Mouse (Mus musculus) ES-Bruce4 (cell line): Measurements from ENCODE around the gene Kmt2a. TPM values are rescaled to one million over a fixed set of nuclear protein-coding genes. Genes with fewer than 3 reads are reported as not detected.

Experiments
- H3K27ac ChIP-seq: 2 replicates; pipeline ENCODE4 v1.5.1; 2012; ENCODE audit warnings: low read length, inconsistent platforms; ENCODE audit not compliant: insufficient read depth
- H3K27me3 ChIP-seq: 2 replicates; pipeline ENCODE4 v1.6.1; 2012; ENCODE audit warnings: mild to moderate bottlenecking, low read length, inconsistent platforms; ENCODE audit not compliant: control insufficient read depth, poor library complexity, insufficient read depth, severe bottlenecking
- H3K36me3 ChIP-seq: 2 replicates; pipeline ENCODE4 v1.6.1; 2012; ENCODE audit warnings: inconsistent platforms, mild to moderate bottlenecking, low read length, moderate library complexity; ENCODE audit not compliant: control insufficient read depth, poor library complexity, insufficient read depth, severe bottlenecking
- H3K4me1 ChIP-seq: one replicate; pipeline ENCODE4 v1.8.1; 2011; ENCODE audit warnings: low read length; ENCODE audit not compliant: control insufficient read depth, insufficient read depth
- H3K4me3 ChIP-seq: 2 replicates; pipeline ENCODE4 v1.5.1; 2011; ENCODE audit warnings: low read depth, mild to moderate bottlenecking, low read length
- H3K9ac ChIP-seq: 2 replicates; pipeline ENCODE4 v1.6.1; 2012; ENCODE audit warnings: low read depth, mild to moderate bottlenecking, inconsistent platforms; ENCODE audit not compliant: poor library complexity, severe bottlenecking
- H3K9me3 ChIP-seq: replicated peaks from 2 replicates; pipeline ENCODE4 v1.6.1; 2012; ENCODE audit warnings: mild to moderate bottlenecking, low read length, inconsistent platforms; ENCODE audit not compliant: control insufficient read depth, poor library complexity, insufficient read depth, severe bottlenecking
- CTCF ChIP-seq: IDR thresholded peaks from one replicate; pipeline ENCODE4 v1.8.1; 2011; ENCODE audit warnings: low read depth, low read length
- EP300 ChIP-seq: IDR thresholded peaks from 2 replicates; pipeline ENCODE4 v1.6.1; 2011; ENCODE audit warnings: low read depth, low read length; ENCODE audit not compliant: insufficient read depth
- POLR2A ChIP-seq: IDR thresholded peaks from one replicate; pipeline ENCODE4 v1.8.1; 2011; ENCODE audit warnings: low read length; ENCODE audit not compliant: insufficient read depth
- polyA plus RNA-seq: library from polyadenylated mRNA; stranded (reverse); fragments of >200 nt; gene quantifications from 2 replicates; pipeline ENCODE4 v1.2.4, GENCODE M21; 2011; ENCODE audit warnings: low read depth; ENCODE audit not compliant: missing spikeins, insufficient read depth, insufficient read length

Gene Kmt2a
- polyA plus RNA-seq, 1 experiment = 71.4 TPM

DNA sequence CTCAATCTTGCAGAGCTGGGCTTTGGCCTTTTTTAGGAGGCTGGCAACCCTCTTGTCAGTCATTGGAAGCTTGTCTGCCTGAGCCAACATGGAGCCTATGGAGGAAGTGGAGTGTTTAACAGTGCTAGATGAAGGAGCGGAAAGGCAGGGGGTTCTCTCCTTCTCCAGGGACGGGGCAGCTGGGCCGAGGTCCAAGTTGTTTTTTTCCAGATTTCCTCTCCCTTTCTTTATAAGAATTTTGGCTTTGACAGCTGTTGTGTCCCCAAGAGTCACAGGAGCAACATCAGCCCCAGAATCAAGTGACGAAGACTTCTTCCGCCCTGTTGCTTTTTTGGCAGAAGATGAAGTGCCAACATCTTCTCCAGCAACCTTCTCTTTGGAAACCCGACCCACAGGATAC, 33.6 kb downstream of the Kmt2a start:
- H3K27me3 ChIP-seq = no peaks in the 10 kb centered on the region
- no peak for TF ChIP-seq CTCF
- no peak for TF ChIP-seq POLR2A
- TF ChIP-seq EP300 = no peak
- H3K4me1 ChIP-seq = peaks cover 2% of the 10 kb centered on the region
- H3K27ac ChIP-seq = no peak overlapping the region
- H3K9me3 ChIP-seq = no peaks in the 10 kb centered on the region
- no peak overlapping the region for H3K4me3 ChIP-seq
- H3K9ac ChIP-seq = no peak overlapping the region
- peaks cover 54% of the 10 kb centered on the region for H3K36me3 ChIP-seq

DNA sequence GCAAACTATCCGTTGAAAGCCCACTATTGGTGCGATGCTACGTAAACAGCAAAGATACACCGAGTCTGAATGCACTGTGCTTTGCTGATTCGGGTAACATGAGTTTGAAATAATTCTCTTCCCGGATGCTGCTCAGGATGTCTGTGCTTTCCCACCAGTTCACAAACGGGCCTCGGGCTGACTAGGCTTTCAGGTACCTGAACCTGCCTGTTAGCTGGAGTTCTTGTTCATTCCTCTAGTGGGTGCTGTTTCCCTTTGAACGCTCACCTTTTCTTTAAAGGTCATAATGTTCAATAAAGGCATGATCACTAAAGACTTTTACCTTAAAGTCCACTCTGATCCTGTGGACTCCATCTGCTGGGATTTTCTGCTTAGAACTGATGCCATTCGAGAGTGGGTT, 39.9 kb downstream of the Kmt2a start:
- Histone ChIP-seq H3K9ac (no peak overlapping the region), H3K27ac (no peak overlapping the region), H3K36me3 (peaks cover 44% of the 10 kb centered on the region), H3K4me1 (no peaks in the 10 kb centered on the region), H3K27me3 (no peaks in the 10 kb centered on the region), H3K4me3 (no peak overlapping the region), H3K9me3 (no peaks in the 10 kb centered on the region)
- TF ChIP-seq EP300 (no peak), CTCF (peak; percentile 39), POLR2A (no peak)

DNA sequence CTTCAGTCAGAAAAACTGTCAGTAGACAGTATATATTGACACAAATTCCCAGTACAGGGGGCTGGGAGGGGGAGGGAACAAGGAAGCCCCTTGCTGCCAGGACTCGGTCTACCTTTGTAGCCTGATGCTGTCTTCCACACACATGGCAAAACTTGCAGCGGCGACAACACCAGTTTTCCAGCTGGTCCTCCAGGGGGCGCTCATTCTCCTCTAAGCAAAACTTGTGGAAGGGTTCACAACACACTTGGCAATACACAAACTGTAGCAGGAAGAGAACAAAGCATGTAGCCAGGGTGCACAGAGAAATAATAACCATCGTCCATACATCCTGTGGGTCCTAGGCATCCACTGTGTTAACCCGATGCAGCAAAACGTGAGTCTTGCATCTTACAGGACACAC, 44.7 kb downstream of the Kmt2a start:
- Histone ChIP-seq H3K27ac (no peak overlapping the region), H3K36me3 (peaks cover 39% of the 10 kb centered on the region), H3K27me3 (no peaks in the 10 kb centered on the region), H3K4me1 (no peaks in the 10 kb centered on the region), H3K4me3 (no peak overlapping the region), H3K9ac (no peak overlapping the region), H3K9me3 (no peaks in the 10 kb centered on the region)
- TF ChIP-seq EP300 (no peak), CTCF (peak; percentile 76)

DNA sequence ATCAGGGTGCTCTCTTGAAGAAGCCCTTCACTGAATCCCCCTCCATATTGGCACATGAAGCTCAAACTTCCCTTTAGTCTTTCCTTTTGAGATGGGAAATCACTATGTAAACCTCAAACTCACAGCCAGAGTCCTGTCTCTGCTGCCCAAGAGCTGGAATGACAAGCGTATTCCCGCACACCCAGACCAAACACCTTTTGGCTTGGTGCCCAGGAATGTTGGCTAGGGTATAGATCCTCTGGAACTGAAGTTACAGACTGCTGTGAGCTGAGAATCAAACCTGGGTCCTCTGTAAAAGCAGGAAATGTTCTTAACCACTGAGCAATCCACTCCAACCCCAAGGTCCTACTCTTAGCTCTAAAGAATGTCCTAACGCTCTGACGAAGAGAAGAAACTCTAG, 48.7 kb downstream of the Kmt2a start:
- peaks cover 55% of the 10 kb centered on the region for H3K36me3 ChIP-seq
- H3K9ac ChIP-seq = no peak overlapping the region
- H3K27me3 ChIP-seq = no peaks in the 10 kb centered on the region
- TF ChIP-seq EP300 = no peak
- H3K9me3 ChIP-seq = no peaks in the 10 kb centered on the region
- no peaks in the 10 kb centered on the region for H3K4me1 ChIP-seq
- H3K27ac ChIP-seq = no peak overlapping the region
- no peak overlapping the region for H3K4me3 ChIP-seq

DNA sequence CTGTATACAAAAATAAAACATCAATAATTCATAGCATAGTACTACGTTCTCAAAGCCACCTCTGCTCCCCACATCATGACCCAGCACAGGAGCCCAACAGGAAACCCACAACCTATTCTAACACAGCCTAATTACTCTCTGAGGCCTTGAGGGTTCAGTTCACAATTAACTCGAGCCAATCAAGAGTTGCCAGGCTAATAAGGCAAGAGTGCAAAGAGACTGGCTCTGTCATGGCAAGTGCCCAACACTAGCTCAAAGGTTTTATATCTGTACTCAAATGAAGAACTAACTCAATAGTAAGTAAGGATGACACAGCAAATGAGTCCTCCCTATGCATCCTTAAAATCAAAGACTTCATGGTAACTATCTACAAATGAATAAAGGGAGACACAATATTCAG, 50.6 kb downstream of the Kmt2a start:
- no peaks in the 10 kb centered on the region for H3K9me3 ChIP-seq
- no peaks in the 10 kb centered on the region for H3K27me3 ChIP-seq
- TF ChIP-seq POLR2A = no peak
- TF ChIP-seq CTCF = no peak
- TF ChIP-seq EP300 = no peak
- peaks cover 59% of the 10 kb centered on the region for H3K36me3 ChIP-seq
- no peaks in the 10 kb centered on the region for H3K4me1 ChIP-seq
- H3K9ac ChIP-seq = no peak overlapping the region
- no peak overlapping the region for H3K27ac ChIP-seq
- no peak overlapping the region for H3K4me3 ChIP-seq

DNA sequence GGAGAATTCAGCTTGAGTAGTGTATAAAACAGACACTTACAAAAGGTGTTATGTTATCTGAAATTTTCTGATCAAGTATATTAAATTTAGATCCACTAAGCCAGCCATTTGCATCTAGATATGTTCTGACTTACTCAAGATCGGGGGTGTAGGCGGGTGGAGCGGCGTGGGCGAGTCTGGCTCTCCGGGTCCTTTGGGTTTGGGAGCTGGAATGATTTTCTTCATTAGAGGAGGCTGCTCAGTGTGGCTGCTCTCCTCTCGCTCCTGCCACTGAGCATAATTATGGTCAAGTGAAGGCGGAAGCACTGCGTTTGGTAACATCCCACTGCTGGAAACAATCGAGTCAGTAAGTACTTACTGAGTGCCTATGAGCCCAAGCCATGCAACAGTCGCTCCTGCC, 52.2 kb downstream of the Kmt2a start:
- H3K27ac ChIP-seq = no peak overlapping the region
- H3K36me3 ChIP-seq = peaks cover 68% of the 10 kb centered on the region
- H3K4me1 ChIP-seq = no peaks in the 10 kb centered on the region
- H3K4me3 ChIP-seq = no peak overlapping the region
- no peaks in the 10 kb centered on the region for H3K9me3 ChIP-seq
- TF ChIP-seq EP300 (no peak), CTCF (no peak), POLR2A (no peak)
- no peak overlapping the region for H3K9ac ChIP-seq
- H3K27me3 ChIP-seq = no peaks in the 10 kb centered on the region
